Mouse (Mus musculus) heart, postnatal 0 days (tissue): ENCODE measurements around the gene Tmem91. TPM values are rescaled to one million over a fixed set of nuclear protein-coding genes. Genes with fewer than 3 reads are reported as not detected.
"Not testable (repeated sequence)": the region's sequence is repeated elsewhere in the genome, so short reads cannot be mapped to it uniquely, and the experiment has no call there.

ENCODE experiments used
- ATAC-seq: fragments of 200-750 bp; cut with Nextera tagmentation; 2 replicates; pipeline ENCODE4 v1.8.0; 2017; ENCODE audit warnings: low read depth, moderate number of reproducible peaks, moderate library complexity; ENCODE audit not compliant: insufficient read depth
- DNase-seq: peaks from one replicate; pipeline ENCODE4 v3.0.0-alpha.2; 2016; ENCODE audit warnings: low spot score
- H3K27ac ChIP-seq: fragments of 300-500 bp; sonication (generic); 2 replicates; pipeline ENCODE4 v1.5.1; 2014; ENCODE audit warnings: low read depth, mild to moderate bottlenecking
- H3K27me3 ChIP-seq: fragments of 300-500 bp; sonication (generic); 2 replicates; pipeline ENCODE4 v1.6.1; 2014; ENCODE audit warnings: low read length, mixed read lengths; ENCODE audit not compliant: control insufficient read depth, insufficient read depth
- H3K36me3 ChIP-seq: fragments of 300-500 bp; sonication (generic); replicated peaks from 2 replicates; pipeline ENCODE4 v1.6.1; 2014; ENCODE audit warnings: low read length, mixed read lengths; ENCODE audit not compliant: control insufficient read depth, insufficient read depth
- H3K4me1 ChIP-seq: fragments of 300-500 bp; sonication (generic); 2 replicates; pipeline ENCODE4 v1.6.1; 2014; ENCODE audit warnings: antibody characterized with exemption; ENCODE audit not compliant: control insufficient read depth, insufficient read depth
- H3K4me2 ChIP-seq: fragments of 300-500 bp; sonication (generic); 2 replicates; pipeline ENCODE4 v1.6.1; 2014; ENCODE audit warnings: low read depth, mild to moderate bottlenecking, low read length, moderate library complexity
- H3K4me3 ChIP-seq: fragments of 300-500 bp; sonication (generic); 2 replicates; pipeline ENCODE4 v1.5.1; 2014; ENCODE audit warnings: low read depth, low read length
- H3K9ac ChIP-seq: fragments of 300-500 bp; sonication (generic); replicated peaks from 2 replicates; pipeline ENCODE4 v1.6.1; 2014; ENCODE audit warnings: low read depth, low read length, mixed read lengths
- H3K9me3 ChIP-seq: fragments of 300-500 bp; sonication (generic); replicated peaks from 2 replicates; pipeline ENCODE4 v1.6.1; 2016; ENCODE audit warnings: low read length; ENCODE audit not compliant: control insufficient read depth
- CTCF ChIP-seq: IDR thresholded peaks from 2 replicates; pipeline ENCODE4 v1.5.1; 2016; ENCODE audit warnings: antibody characterized with exemption, control low read depth, low read depth
- EP300 ChIP-seq: IDR thresholded peaks from 2 replicates; pipeline ENCODE4 v1.6.1; 2016; ENCODE audit warnings: antibody characterized with exemption, low read depth
- WGBS: fragments of 180-500 bp; shearing (Covaris S2); extraction: QIAGEN DNeasy Blood & Tissue Kit; methylation state at CpG from one replicate; pipeline ENCODE4 v1.1.7; 2014; 5-methylcytosine and 5-hydroxymethylcytosine counted together
- polyA plus RNA-seq: library from polyadenylated mRNA; unstranded; fragments of >200 nt; fragmentation: Nextera tagmentation; extraction: Ambion mirVana; gene quantifications from 2 replicates; pipeline ENCODE4 v1.2.1, GENCODE M21; 2015
- total RNA-seq: library from RNA; depleted of rRNA; stranded (reverse); fragments of >200 nt; gene quantifications from 2 replicates; pipeline ENCODE4 v1.2.3, GENCODE M21; 2014; ENCODE audit warnings: low replicate concordance; rRNA removed

The Tmem91 gene
- not detected in 2 replicates for total RNA-seq
- 0.77 and 1.2 TPM in 2 replicates for polyA plus RNA-seq

- no peaks in the 10 kb centered on the region for H3K36me3 ChIP-seq
- peak within 1 kb of the TSS; percentile 55 for H3K4me2 ChIP-seq
- peaks cover 26% of the 10 kb centered on the region for H3K27me3 ChIP-seq
- peak within 1 kb of the TSS; percentile 29 for H3K4me3 ChIP-seq
- DNase-seq (no peak), ATAC-seq (no peak)
- peaks cover 15% of the 10 kb centered on the region; the same call in 1 of the 2 replicates for H3K4me1 ChIP-seq
- TF ChIP-seq EP300 = no peak
- TF ChIP-seq CTCF = no peak
- 3% methylated on average over 29 of the region's 29 CpGs for WGBS
- peak within 1 kb of the TSS; percentile 21; the same call in 1 of the 2 replicates for H3K9ac ChIP-seq
- no peaks in the 10 kb centered on the region for H3K9me3 ChIP-seq
- no peak within 1 kb of the TSS for H3K27ac ChIP-seq
These were observed at the start of gene Tmem91 for GRCm38 (mm10) chr7:25674719-25675300. Tmem91 (minus strand) TSS chr7:25675166.

DNA sequence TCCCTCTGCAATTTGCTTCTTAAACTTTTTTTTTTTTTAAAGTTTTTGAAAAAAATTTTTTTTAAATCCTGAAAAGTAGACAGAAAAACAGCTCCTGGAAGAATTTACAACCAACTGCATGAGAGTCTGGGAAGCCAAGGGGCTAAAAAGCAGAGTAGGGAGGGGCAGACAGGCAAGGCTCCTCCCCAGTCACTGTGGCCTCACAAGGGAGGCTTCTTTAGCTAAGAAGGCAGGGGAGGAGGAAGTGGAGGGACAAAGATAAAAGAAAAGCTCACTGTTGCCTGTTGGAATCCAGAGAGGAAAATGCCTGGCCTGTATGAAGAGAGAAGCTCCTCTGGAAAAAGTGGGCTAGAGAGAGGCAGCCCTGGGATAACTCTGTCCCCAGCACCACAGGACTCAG, 46.8 kb upstream of the Tmem91 start:
- H3K27ac ChIP-seq, DNase-seq, H3K4me3 ChIP-seq, H3K9me3 ChIP-seq, H3K9ac ChIP-seq, ATAC-seq, H3K27me3 ChIP-seq, H3K4me2 ChIP-seq: not testable (repeated sequence)
- Histone ChIP-seq H3K4me1 (peaks cover 18% of the 10 kb centered on the region), H3K36me3 (peaks cover 64% of the 10 kb centered on the region)

- Histone ChIP-seq H3K4me3 (no peak overlapping the region), H3K4me1 (peaks cover 18% of the 10 kb centered on the region), H3K36me3 (peaks cover 57% of the 10 kb centered on the region), H3K9ac (no peak overlapping the region), H3K9me3 (no peaks in the 10 kb centered on the region), H3K4me2 (no peak overlapping the region), H3K27ac (no peak overlapping the region), H3K27me3 (no peaks in the 10 kb centered on the region)
- DNase-seq (no peak), ATAC-seq (no peak)
- TF ChIP-seq EP300 = no peak
- TF ChIP-seq CTCF = no peak
- WGBS = 89% methylated on average over 5 of the region's 5 CpGs
These were observed 45.8 kb upstream of the Tmem91 start for GRCm38 (mm10) chr7:25720760-25721159.

DNA sequence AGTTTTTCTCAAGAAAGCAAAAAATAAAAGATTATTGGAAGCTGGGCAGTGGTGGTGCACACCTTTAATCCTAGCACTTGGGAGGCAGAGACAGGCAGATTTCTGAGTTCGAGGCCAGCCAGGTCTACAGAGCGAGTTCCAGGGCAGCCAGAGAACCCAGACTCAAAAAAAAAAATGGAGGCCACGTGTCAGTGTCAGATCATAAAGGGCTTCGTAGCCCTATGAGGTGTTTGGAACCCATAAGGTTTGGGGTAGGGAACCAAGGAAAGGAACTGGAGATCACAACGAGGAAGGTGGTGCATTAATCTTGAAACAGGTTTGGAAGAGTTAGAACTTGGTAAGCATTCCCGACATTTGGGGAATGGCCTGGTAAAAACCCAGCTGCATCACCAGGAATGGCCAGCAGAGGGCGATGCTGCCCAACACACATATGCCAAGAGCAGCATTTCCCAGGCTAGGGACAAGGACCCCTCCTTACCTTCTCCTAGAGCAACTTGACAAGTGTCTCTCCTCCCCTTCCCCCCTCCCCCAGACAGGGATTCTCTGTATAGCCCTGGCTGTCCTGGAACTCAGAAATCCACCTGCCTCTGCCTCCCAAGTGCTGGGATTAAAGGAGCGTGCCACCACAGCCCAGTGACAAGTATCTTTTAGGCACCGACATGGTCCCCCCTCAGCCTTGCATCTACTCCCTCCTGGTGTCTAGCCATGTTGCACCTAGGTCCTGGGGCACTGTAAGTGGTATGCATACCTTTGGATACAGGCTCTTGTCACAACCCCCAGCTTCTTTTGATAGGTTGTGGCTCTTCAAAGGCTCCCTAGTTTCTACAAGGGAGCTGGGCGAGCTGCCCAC, 45.0 kb upstream of the Tmem91 start:
- H3K9me3 ChIP-seq = no peaks in the 10 kb centered on the region
- DNase-seq = peak; percentile 70
- H3K4me1 ChIP-seq = peaks cover 18% of the 10 kb centered on the region
- no peak overlapping the region for H3K9ac ChIP-seq
- peak; percentile 92 for TF ChIP-seq CTCF
- no peak for TF ChIP-seq EP300
- ATAC-seq = no peak; the same call in 1 of the 2 replicates
- no peak overlapping the region for H3K4me2 ChIP-seq
- H3K27ac ChIP-seq = peak overlapping the region; percentile 93
- peaks cover 57% of the 10 kb centered on the region for H3K36me3 ChIP-seq
- no peaks in the 10 kb centered on the region for H3K27me3 ChIP-seq
- H3K4me3 ChIP-seq = no peak overlapping the region
- WGBS = 54% methylated on average over 10 of the region's 10 CpGs

DNA sequence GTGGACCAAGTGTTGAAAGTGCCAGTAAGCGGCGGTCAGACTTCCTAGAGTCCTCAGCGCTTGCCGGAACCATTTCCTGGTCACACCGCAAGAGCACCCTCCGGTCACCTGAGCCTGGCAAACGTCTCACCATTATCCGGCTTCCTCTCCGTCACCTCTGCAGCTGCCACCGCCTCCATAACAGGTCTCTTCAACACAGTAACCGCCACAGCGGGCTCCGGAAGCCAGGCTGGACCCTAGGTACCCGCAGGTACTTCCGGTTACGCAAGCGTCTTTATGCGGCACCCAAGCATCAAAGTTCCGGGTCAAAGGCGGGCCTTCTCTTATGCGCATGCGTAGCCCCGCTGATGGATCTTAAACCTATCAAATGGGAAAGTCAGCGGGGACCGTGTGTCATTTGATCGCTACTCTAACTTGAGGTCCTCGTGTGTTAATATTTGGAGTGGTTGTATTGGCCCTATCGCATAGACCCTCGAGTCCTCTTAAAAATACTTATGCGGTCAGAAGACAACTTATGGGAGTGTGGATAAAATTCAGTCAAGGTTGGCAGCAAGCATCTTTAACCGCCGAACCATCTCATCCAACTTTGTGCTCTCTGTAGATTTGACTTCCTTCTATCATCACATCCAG, 43.9 kb upstream of the Tmem91 start, which contains the start of gene Ccdc97:
Gene Ccdc97, minus strand, starts transcription at position 301 of the 630 bp plus-strand sequence.
- H3K27ac ChIP-seq = peak within 1 kb of the TSS; percentile 93
- H3K4me1 ChIP-seq = peaks cover 18% of the 10 kb centered on the region
- H3K9ac ChIP-seq = peak within 1 kb of the TSS; percentile 71
- DNase-seq (peak; percentile 93), ATAC-seq (peak; percentile 87)
- TF ChIP-seq CTCF (no peak), EP300 (peak; percentile 7; the same call in 1 of the 2 replicates)
- peaks cover 57% of the 10 kb centered on the region for H3K36me3 ChIP-seq
- 3% methylated on average over 32 of the region's 32 CpGs for WGBS
- no peaks in the 10 kb centered on the region for H3K9me3 ChIP-seq
- H3K4me3 ChIP-seq = peak within 1 kb of the TSS; percentile 85
- no peaks in the 10 kb centered on the region for H3K27me3 ChIP-seq
- H3K4me2 ChIP-seq = peak within 1 kb of the TSS; percentile 87
